Mouse (Mus musculus) liver, adult 2 months (tissue): ENCODE data around the gene Itgad. TPM values are rescaled to one million over a fixed set of nuclear protein-coding genes. Genes with fewer than 3 reads are reported as not detected.
A peak's percentile ranks its signal among the peaks of the same experiment; 100 is the strongest.

Source experiments
- DNase-seq: peaks from one replicate; pipeline ENCODE4 v3.0.0-alpha.2; 2011; ENCODE audit warnings: low read depth, low spot score; ENCODE audit errors: extremely low read depth
- H3K27ac ChIP-seq: fragments of 200-500 bp; replicated peaks from 2 replicates; pipeline ENCODE4 v1.5.1; 2012; ENCODE audit warnings: low read depth, mild to moderate bottlenecking, control low read depth, inconsistent platforms, low read length; ENCODE audit not compliant: insufficient read depth
- H3K27me3 ChIP-seq: fragments of 200-500 bp; 2 replicates; pipeline ENCODE4 v1.6.1; 2012; ENCODE audit warnings: mild to moderate bottlenecking, moderate library complexity, low read length, inconsistent platforms; ENCODE audit not compliant: control insufficient read depth, insufficient read depth
- H3K36me3 ChIP-seq: fragments of 200-500 bp; 2 replicates; pipeline ENCODE4 v1.6.1; 2012; ENCODE audit warnings: low read length, inconsistent platforms; ENCODE audit not compliant: control insufficient read depth, insufficient read depth
- H3K4me1 ChIP-seq: fragments of 200-500 bp; 2 replicates; pipeline ENCODE4 v1.6.1; 2011; ENCODE audit warnings: low read length; ENCODE audit not compliant: control insufficient read depth, insufficient read depth
- H3K4me3 ChIP-seq: fragments of 200-500 bp; 2 replicates; pipeline ENCODE4 v1.5.1; 2011; ENCODE audit warnings: low read depth, mild to moderate bottlenecking, control low read depth, low read length, moderate library complexity; ENCODE audit not compliant: insufficient read depth
- H3K79me2 ChIP-seq: fragments of 200-500 bp; 2 replicates; pipeline ENCODE4 v1.6.1; 2012; ENCODE audit warnings: inconsistent platforms, mild to moderate bottlenecking, low read length, moderate library complexity; ENCODE audit not compliant: control insufficient read depth, insufficient read depth
- H3K9ac ChIP-seq: fragments of 200-500 bp; 2 replicates; pipeline ENCODE4 v1.6.1; 2012; ENCODE audit warnings: low read depth, mild to moderate bottlenecking, control low read depth, inconsistent platforms, low read length
- CTCF ChIP-seq: fragments of 200-500 bp; IDR thresholded peaks from 2 replicates; pipeline ENCODE4 v1.5.1; 2011; ENCODE audit warnings: low read depth, low read length, control low read depth
- POLR2A ChIP-seq: fragments of 200-500 bp; IDR thresholded peaks from 2 replicates; pipeline ENCODE4 v1.6.1; 2011; ENCODE audit warnings: low read length, control low read depth; ENCODE audit not compliant: insufficient read depth; ENCODE audit errors: extremely low read depth
- WGBS: fragments of 180-500 bp; shearing (Covaris S2); methylation state at CpG from one replicate; pipeline ENCODE4 v1.1.7; 2018; 5-methylcytosine and 5-hydroxymethylcytosine counted together
- polyA plus RNA-seq: library from polyadenylated mRNA; depleted of rRNA; stranded (reverse); fragments of >200 nt; gene quantifications from 2 replicates; pipeline ENCODE4 v1.2.3, GENCODE M21; 2012
- total RNA-seq: library from RNA; depleted of rRNA; stranded (reverse); fragments of >200 nt; gene quantifications from 2 replicates; pipeline ENCODE4 v1.2.3, GENCODE M21; 2014

Gene Itgad
- total and polyA plus RNA-seq, 2 experiments, result 0.02 to 0.09 TPM

GRCm38 (mm10) chr7:128208187-128208586 is 54.0 kb downstream of the Itgad start:
- DNase-seq, result peak; percentile 51
- under 1% methylated on average over 4 of the region's 4 CpGs for WGBS

DNA sequence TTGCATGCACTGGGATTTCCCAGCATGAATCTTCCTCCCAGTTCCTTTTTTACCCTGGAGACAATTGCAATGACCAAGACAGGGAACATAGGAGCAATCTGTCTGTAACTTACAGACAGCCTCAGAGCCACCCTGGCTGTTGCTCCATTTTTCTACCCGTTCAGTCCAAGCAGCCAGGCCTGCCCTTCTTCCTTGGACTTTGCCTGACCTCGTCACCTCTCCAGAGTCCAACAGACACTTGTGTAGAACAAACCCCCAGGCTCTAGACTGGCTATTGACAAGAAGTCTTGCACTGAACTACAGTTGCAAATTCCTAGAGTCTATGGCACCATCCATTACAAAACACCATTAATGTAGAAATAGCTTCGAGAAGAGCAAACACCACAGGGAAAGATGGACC is 55.6 kb downstream of the Itgad start:
- Histone ChIP-seq H3K27ac (no peak overlapping the region), H3K9ac (no peak overlapping the region), H3K4me1 (no peaks in the 10 kb centered on the region), H3K27me3 (no peaks in the 10 kb centered on the region), H3K36me3 (no peaks in the 10 kb centered on the region), H3K4me3 (no peak overlapping the region), H3K79me2 (no peaks in the 10 kb centered on the region)
- TF ChIP-seq CTCF, result no peak
- no peak for TF ChIP-seq POLR2A
- 48% methylated on average over 3 of the region's 3 CpGs for WGBS
- no peak for DNase-seq

More at GRCm38 (mm10) chr7:128208187-128208586, 54.0 kb downstream of the Itgad start:
- TF ChIP-seq POLR2A, result no peak
- peak; percentile 53; the same call in 1 of the 2 replicates for TF ChIP-seq CTCF
- no peaks in the 10 kb centered on the region for H3K79me2 ChIP-seq
- no peak overlapping the region for H3K27ac ChIP-seq
- H3K27me3 ChIP-seq, result no peaks in the 10 kb centered on the region
- no peak overlapping the region for H3K4me3 ChIP-seq
- H3K9ac ChIP-seq, result no peak overlapping the region
- no peaks in the 10 kb centered on the region for H3K36me3 ChIP-seq
- no peaks in the 10 kb centered on the region for H3K4me1 ChIP-seq

DNA sequence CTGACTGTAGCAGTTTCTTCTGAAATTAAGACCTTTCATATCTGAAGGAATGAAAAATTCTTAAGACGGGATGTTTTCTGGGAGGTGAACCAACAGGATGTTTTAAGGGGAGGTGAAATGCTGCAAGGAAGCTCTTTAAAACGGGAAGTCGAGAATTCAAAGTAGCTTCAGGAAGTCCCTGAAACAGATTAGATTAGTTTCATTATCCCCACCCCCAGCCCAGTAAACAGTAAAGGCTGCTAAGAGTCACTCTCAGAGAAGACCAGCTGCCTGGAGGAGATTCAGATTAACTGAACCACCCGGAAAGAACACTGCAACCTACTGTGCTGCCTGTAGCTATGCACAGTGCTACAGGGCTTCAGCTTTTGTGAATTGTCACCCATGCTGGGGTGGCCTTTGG is 65.8 kb downstream of the Itgad start:
- Histone ChIP-seq H3K36me3 (no peaks in the 10 kb centered on the region), H3K4me3 (no peak overlapping the region), H3K27ac (no peak overlapping the region), H3K9ac (no peak overlapping the region), H3K79me2 (no peaks in the 10 kb centered on the region), H3K27me3 (no peaks in the 10 kb centered on the region), H3K4me1 (no peaks in the 10 kb centered on the region)
- TF ChIP-seq POLR2A (no peak), CTCF (no peak)
- DNase-seq, result no peak
- 75% methylated on average over 4 of the region's 4 CpGs for WGBS

DNA sequence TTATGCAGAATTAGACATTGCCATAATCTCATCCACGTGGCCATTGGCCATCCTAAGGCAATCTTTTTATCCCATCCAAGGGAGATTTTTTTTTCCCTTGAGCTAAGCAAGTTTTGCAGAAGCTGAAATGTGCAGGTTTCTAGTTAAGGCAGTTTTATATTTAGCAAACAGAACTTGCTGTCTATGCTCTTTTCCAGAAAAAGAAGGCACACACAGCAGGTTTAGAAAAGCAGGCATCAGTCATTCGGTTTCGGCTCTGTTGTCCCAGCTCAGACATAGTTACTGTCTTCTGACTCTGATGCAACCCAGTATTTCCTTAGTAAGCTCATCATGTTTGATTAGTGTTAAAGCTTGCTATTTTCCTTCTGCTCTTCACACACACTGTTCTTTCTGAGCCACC is 66.8 kb downstream of the Itgad start:
- H3K9ac ChIP-seq, result no peak overlapping the region
- WGBS, result 81% methylated on average over 3 of the region's 3 CpGs
- H3K79me2 ChIP-seq, result no peaks in the 10 kb centered on the region
- no peak overlapping the region for H3K27ac ChIP-seq
- TF ChIP-seq CTCF (no peak), POLR2A (no peak)
- H3K4me1 ChIP-seq, result no peaks in the 10 kb centered on the region
- no peaks in the 10 kb centered on the region for H3K27me3 ChIP-seq
- no peak overlapping the region for H3K4me3 ChIP-seq
- no peak for DNase-seq
- H3K36me3 ChIP-seq, result no peaks in the 10 kb centered on the region

- no peak for DNase-seq
- Histone ChIP-seq H3K79me2 (no peaks in the 10 kb centered on the region), H3K9ac (no peak overlapping the region), H3K27me3 (no peaks in the 10 kb centered on the region), H3K36me3 (no peaks in the 10 kb centered on the region), H3K27ac (no peak overlapping the region), H3K4me1 (peaks cover 14% of the 10 kb centered on the region), H3K4me3 (no peak overlapping the region)
- TF ChIP-seq CTCF (no peak), POLR2A (no peak)
- 47% methylated on average over 8 of the region's 8 CpGs for WGBS
Measured at GRCm38 (mm10) chr7:128231741-128232140, 77.6 kb downstream of the Itgad start.

DNA sequence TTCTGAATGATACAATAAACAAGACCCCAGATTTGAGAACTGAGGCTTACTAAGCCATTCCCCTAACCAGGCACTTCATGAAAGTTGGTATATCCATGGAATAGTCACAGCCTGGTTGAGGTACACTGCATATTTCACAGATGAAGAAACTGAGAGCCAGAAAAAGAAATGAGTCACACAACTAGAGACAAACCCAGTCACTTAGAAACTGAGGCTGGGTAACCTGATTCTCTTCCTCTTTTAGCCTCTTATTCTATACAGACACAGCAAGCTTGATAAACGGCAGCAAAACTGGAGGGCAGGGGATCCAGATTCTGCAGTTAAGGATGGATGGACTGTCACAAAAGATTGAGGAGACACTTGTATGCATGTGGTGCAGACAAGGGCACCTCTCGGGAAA is 80.6 kb downstream of the Itgad start:
- WGBS, result 89% methylated on average over 2 of the region's 2 CpGs
- no peak for DNase-seq
- peak overlapping the region; percentile 35; the same call in 1 of the 2 replicates for H3K27ac ChIP-seq
- H3K27me3 ChIP-seq, result no peaks in the 10 kb centered on the region
- H3K36me3 ChIP-seq, result no peaks in the 10 kb centered on the region
- H3K9ac ChIP-seq, result no peak overlapping the region
- TF ChIP-seq POLR2A, result no peak
- TF ChIP-seq CTCF, result no peak
- no peak overlapping the region for H3K4me3 ChIP-seq
- H3K4me1 ChIP-seq, result peaks cover 19% of the 10 kb centered on the region
- no peaks in the 10 kb centered on the region for H3K79me2 ChIP-seq
